Mouse (Mus musculus) forebrain, embryonic 14.5 days (tissue): ENCODE data around the gene Akt3. TPM values are rescaled to one million over a fixed set of nuclear protein-coding genes. Genes with fewer than 3 reads are reported as not detected.

Source experiments
- ATAC-seq: fragments of 200-750 bp; cut with Nextera tagmentation; 2 replicates; pipeline ENCODE4 v1.8.0; 2017; ENCODE audit warnings: mild to moderate bottlenecking, moderate library complexity
- DNase-seq: peaks from one replicate; pipeline ENCODE4 v3.0.0-alpha.2; 2015; ENCODE audit warnings: low spot score
- H3K27ac ChIP-seq: fragments of 300-500 bp; sonication (generic); 2 replicates; pipeline ENCODE4 v1.5.1; 2014; ENCODE audit warnings: low read depth, mild to moderate bottlenecking, control low read depth, low read length, moderate library complexity
- H3K27me3 ChIP-seq: fragments of 300-500 bp; sonication (generic); replicated peaks from 2 replicates; pipeline ENCODE4 v1.6.1; 2014; ENCODE audit warnings: low read length, control low read depth, mixed read lengths; ENCODE audit not compliant: control insufficient read depth, insufficient read depth
- H3K36me3 ChIP-seq: fragments of 300-500 bp; sonication (generic); 2 replicates; pipeline ENCODE4 v1.6.1; 2014; ENCODE audit warnings: low read length, control low read depth; ENCODE audit not compliant: control insufficient read depth, insufficient read depth
- H3K4me1 ChIP-seq: fragments of 300-500 bp; sonication (generic); 2 replicates; pipeline ENCODE4 v1.6.1; 2014; ENCODE audit warnings: antibody characterized with exemption, low read length, control low read depth; ENCODE audit not compliant: control insufficient read depth, insufficient read depth
- H3K4me2 ChIP-seq: fragments of 300-500 bp; sonication (generic); 2 replicates; pipeline ENCODE4 v1.6.1; 2014; ENCODE audit warnings: mild to moderate bottlenecking, control low read depth, low read length
- H3K4me3 ChIP-seq: fragments of 300-500 bp; sonication (generic); 2 replicates; pipeline ENCODE4 v1.5.1; 2014; ENCODE audit warnings: low read depth, low read length, control low read depth
- H3K9ac ChIP-seq: fragments of 300-500 bp; sonication (generic); 2 replicates; pipeline ENCODE4 v1.6.1; 2014; ENCODE audit warnings: mild to moderate bottlenecking, low read length, control low read depth, moderate library complexity
- H3K9me3 ChIP-seq: fragments of 300-500 bp; sonication (generic); replicated peaks from 2 replicates; pipeline ENCODE4 v1.6.1; 2016; ENCODE audit warnings: low read length, control low read depth, mixed read lengths; ENCODE audit not compliant: control insufficient read depth
- WGBS: fragments of 180-500 bp; shearing (Covaris S2); extraction: QIAGEN DNeasy Blood & Tissue Kit; methylation state at CpG from one replicate; pipeline ENCODE4 v1.1.7; 2014; 5-methylcytosine and 5-hydroxymethylcytosine counted together
- polyA plus RNA-seq: library from polyadenylated mRNA; unstranded; fragments of >200 nt; fragmentation: Nextera tagmentation; extraction: Ambion mirVana; gene quantifications from 2 replicates; pipeline ENCODE4 v1.2.1, GENCODE M21; 2014

Akt3 gene
- polyA plus RNA-seq, 1 experiment from 2014 or later, result 39.0 TPM

- 26% methylated on average over 16 of the region's 16 CpGs for whole genome bisulfite sequencing
- H3K36me3 ChIP-seq, result no peaks in the 10 kb centered on the region
- H3K4me1 ChIP-seq, result peaks cover 17% of the 10 kb centered on the region
- H3K27me3 ChIP-seq, result no peaks in the 10 kb centered on the region
- no peak for ATAC-seq
- DNase-seq, result no peak
- peak overlapping the region; percentile 99 for H3K9ac ChIP-seq
- H3K4me2 ChIP-seq, result peak overlapping the region; percentile 84
- peak overlapping the region; percentile 96 for H3K4me3 ChIP-seq
- no peaks in the 10 kb centered on the region for H3K9me3 ChIP-seq
- peak overlapping the region; percentile 100 for H3K27ac ChIP-seq
These were observed 1.1 kb upstream of the Akt3 start for GRCm38 (mm10) chr1:177259038-177259600.

- H3K9me3 ChIP-seq, result no peaks in the 10 kb centered on the region
- H3K9ac ChIP-seq, result peak overlapping the region; percentile 99
- peak overlapping the region; percentile 100 for H3K27ac ChIP-seq
- peak overlapping the region; percentile 96 for H3K4me3 ChIP-seq
- peak; percentile 85 for ATAC-seq
- DNase-seq, result peak; percentile 94
- no peaks in the 10 kb centered on the region for H3K36me3 ChIP-seq
- under 1% methylated on average over 62 of the region's 86 CpGs for WGBS
- H3K27me3 ChIP-seq, result no peaks in the 10 kb centered on the region
- peaks cover 17% of the 10 kb centered on the region for H3K4me1 ChIP-seq
- H3K4me2 ChIP-seq, result peak overlapping the region; percentile 84
These were observed 487 bp upstream of the Akt3 start for GRCm38 (mm10) chr1:177258343-177259037.

- no peaks in the 10 kb centered on the region for H3K27me3 ChIP-seq
- H3K4me3 ChIP-seq, result peak overlapping the region; percentile 96
- under 1% methylated on average over 55 of the region's 86 CpGs for WGBS
- H3K9ac ChIP-seq, result peak overlapping the region; percentile 99
- peak; percentile 84 for DNase-seq
- H3K9me3 ChIP-seq, result no peaks in the 10 kb centered on the region
- H3K4me2 ChIP-seq, result peak overlapping the region; percentile 64
- ATAC-seq, result peak; percentile 69
- H3K4me1 ChIP-seq, result peaks cover 17% of the 10 kb centered on the region
- H3K36me3 ChIP-seq, result no peaks in the 10 kb centered on the region
- peak overlapping the region; percentile 100 for H3K27ac ChIP-seq
These were observed 597 bp downstream of the Akt3 start for GRCm38 (mm10) chr1:177257178-177258033.

- ATAC-seq (no peak), DNase-seq (no peak)
- peaks cover 13% of the 10 kb centered on the region; the same call in 1 of the 2 replicates for H3K36me3 ChIP-seq
- H3K27me3 ChIP-seq, result no peaks in the 10 kb centered on the region
- no peak overlapping the region for H3K9ac ChIP-seq
- no peaks in the 10 kb centered on the region for H3K4me1 ChIP-seq
- H3K27ac ChIP-seq, result no peak overlapping the region
- no peak overlapping the region for H3K4me3 ChIP-seq
- H3K4me2 ChIP-seq, result no peak overlapping the region
- no peaks in the 10 kb centered on the region for H3K9me3 ChIP-seq
- 53% methylated on average over 4 of the region's 4 CpGs for WGBS
These were observed 9.4 kb downstream of the Akt3 start for GRCm38 (mm10) chr1:177248638-177249037.

- 69% methylated on average over 2 of the region's 2 CpGs for WGBS
- H3K9ac ChIP-seq, result no peak overlapping the region
- H3K27me3 ChIP-seq, result no peaks in the 10 kb centered on the region
- H3K9me3 ChIP-seq, result no peaks in the 10 kb centered on the region
- DNase-seq (no peak), ATAC-seq (no peak)
- no peak overlapping the region for H3K4me2 ChIP-seq
- H3K27ac ChIP-seq, result no peak overlapping the region
- H3K36me3 ChIP-seq, result no peaks in the 10 kb centered on the region
- no peaks in the 10 kb centered on the region for H3K4me1 ChIP-seq
- no peak overlapping the region for H3K4me3 ChIP-seq
These were observed 19.6 kb downstream of the Akt3 start for GRCm38 (mm10) chr1:177238368-177238767.

- no peaks in the 10 kb centered on the region for H3K9me3 ChIP-seq
- no peak overlapping the region for H3K27ac ChIP-seq
- ATAC-seq, result no peak
- WGBS, result 67% methylated on average over 2 of the region's 2 CpGs
- H3K4me1 ChIP-seq, result no peaks in the 10 kb centered on the region
- no peak overlapping the region for H3K4me2 ChIP-seq
- DNase-seq, result no peak
- H3K36me3 ChIP-seq, result no peaks in the 10 kb centered on the region
- H3K4me3 ChIP-seq, result no peak overlapping the region
- no peaks in the 10 kb centered on the region for H3K27me3 ChIP-seq
- H3K9ac ChIP-seq, result no peak overlapping the region
These were observed 21.3 kb downstream of the Akt3 start for GRCm38 (mm10) chr1:177236695-177237094.

- no peak overlapping the region for H3K4me2 ChIP-seq
- ATAC-seq, result no peak
- no peak for DNase-seq
- no peaks in the 10 kb centered on the region for H3K9me3 ChIP-seq
- no peaks in the 10 kb centered on the region for H3K27me3 ChIP-seq
- no peak overlapping the region for H3K27ac ChIP-seq
- no peaks in the 10 kb centered on the region for H3K4me1 ChIP-seq
- H3K4me3 ChIP-seq, result no peak overlapping the region
- no peak overlapping the region for H3K9ac ChIP-seq
- H3K36me3 ChIP-seq, result no peaks in the 10 kb centered on the region
These were observed 21.8 kb downstream of the Akt3 start for GRCm38 (mm10) chr1:177236249-177236648.

- Histone ChIP-seq H3K9ac (no peak overlapping the region), H3K4me1 (no peaks in the 10 kb centered on the region), H3K4me2 (no peak overlapping the region), H3K27me3 (no peaks in the 10 kb centered on the region), H3K36me3 (peaks cover 3% of the 10 kb centered on the region; the same call in 1 of the 2 replicates), H3K27ac (no peak overlapping the region), H3K4me3 (no peak overlapping the region), H3K9me3 (no peaks in the 10 kb centered on the region)
- DNase-seq, result peak; percentile 27
- 59% methylated on average over 5 of the region's 5 CpGs for WGBS
- no peak for ATAC-seq
These were observed 23.5 kb downstream of the Akt3 start for GRCm38 (mm10) chr1:177234462-177234861.
